Mouse (Mus musculus) MEL (cell line): ENCODE results near the gene Ror2. TPM values are rescaled to one million over a fixed set of nuclear protein-coding genes. Genes with fewer than 3 reads are reported as not detected.

Experiments used
- DNase-seq: peaks from one replicate; pipeline ENCODE4 v3.0.0; 2011; ENCODE audit warnings: low read depth, low spot score
- H3K27ac ChIP-seq: 2 replicates; pipeline ENCODE4 v1.5.1; 2012; ENCODE audit warnings: low read depth, mild to moderate bottlenecking, control low read depth, low read length, moderate library complexity; ENCODE audit not compliant: control insufficient read depth
- H3K27me3 ChIP-seq, 2 experiments: fragments of 150-350 bp in 1 of 2; sonication (generic) in 1 of 2; 2 replicates each; pipeline ENCODE4 v1.6.1; 2012; ENCODE audit warnings: low read length in 2 of 2, mild to moderate bottlenecking in 2 of 2, improper control_type of control experiment in 1 of 2, moderate library complexity in 1 of 2; ENCODE audit not compliant: insufficient read depth in 2 of 2, control insufficient read depth in 1 of 2
- H3K36me3 ChIP-seq, 2 experiments: 2 replicates each; pipeline ENCODE4 v1.6.1; 2012 to 2014; ENCODE audit warnings: low read length in 2 of 2, improper control_type of control experiment in 1 of 2, inconsistent platforms in 1 of 2, mild to moderate bottlenecking in 1 of 2; ENCODE audit not compliant: insufficient read depth in 2 of 2, control insufficient read depth in 1 of 2
- H3K4me1 ChIP-seq, 2 experiments: fragments of 150-350 bp in 1 of 2; sonication (generic) in 1 of 2; 2 replicates each; pipeline ENCODE4 v1.6.1; 2012; ENCODE audit warnings: low read length in 2 of 2, improper control_type of control experiment in 1 of 2, mild to moderate bottlenecking in 1 of 2; ENCODE audit not compliant: insufficient read depth in 2 of 2, control insufficient read depth in 1 of 2
- H3K4me3 ChIP-seq, 2 experiments: fragments of 150-350 bp in 1 of 2; sonication (generic) in 1 of 2; 2 replicates each; pipeline ENCODE4 v1.5.1; 2012; ENCODE audit warnings: low read depth in 2 of 2, low read length in 2 of 2, mild to moderate bottlenecking in 2 of 2, moderate library complexity in 2 of 2, control low read depth in 1 of 2, improper control_type of control experiment in 1 of 2; ENCODE audit not compliant: control insufficient read depth in 1 of 2, insufficient read depth in 1 of 2
- H3K79me2 ChIP-seq: 2 replicates; pipeline ENCODE4 v1.6.1; 2012; ENCODE audit warnings: mild to moderate bottlenecking, low read length, moderate library complexity; ENCODE audit not compliant: control insufficient read depth, poor library complexity, insufficient read depth
- H3K9ac ChIP-seq: 2 replicates; pipeline ENCODE4 v1.6.1; 2012; ENCODE audit warnings: low read depth, mild to moderate bottlenecking, control low read depth, low read length, moderate library complexity; ENCODE audit not compliant: control insufficient read depth, poor library complexity, severe bottlenecking
- H3K9me3 ChIP-seq: fragments of 150-350 bp; sonication (generic); replicated peaks from 2 replicates; pipeline ENCODE4 v1.6.1; 2012; ENCODE audit warnings: mild to moderate bottlenecking, low read length, improper control_type of control experiment, moderate library complexity; ENCODE audit not compliant: insufficient read depth
- BHLHE40 ChIP-seq: IDR thresholded peaks from 2 replicates; pipeline ENCODE4 v1.6.1; 2012; ENCODE audit warnings: low read depth, mild to moderate bottlenecking, inconsistent platforms, low read length, improper control_type of control experiment, borderline replicate concordance
- CHD1 ChIP-seq: IDR thresholded peaks from 2 replicates; pipeline ENCODE4 v1.6.1; 2012; ENCODE audit warnings: low read depth, mild to moderate bottlenecking, inconsistent platforms, low read length, improper control_type of control experiment
- CHD2 ChIP-seq: IDR thresholded peaks from 2 replicates; pipeline ENCODE4 v1.6.1; 2011; ENCODE audit warnings: low read length, improper control_type of control experiment
- CTCF ChIP-seq, 3 experiments: IDR thresholded peaks in 2 of 3; conservative IDR thresholded peaks in 1 of 3; 2 replicates each; pipeline ENCODE4 v1.5.1; 2011 to 2012; ENCODE audit warnings: low read length in 3 of 3, low read depth in 2 of 3, mild to moderate bottlenecking in 2 of 3, improper control_type of control experiment in 1 of 3, inconsistent platforms in 1 of 3, mixed read lengths in 1 of 3, moderate library complexity in 1 of 3; ENCODE audit not compliant: control insufficient read depth in 1 of 3, insufficient read depth in 1 of 3, poor library complexity in 1 of 3, severe bottlenecking in 1 of 3
- ETS1 ChIP-seq: IDR thresholded peaks from 2 replicates; pipeline ENCODE4 v1.6.1; 2012; ENCODE audit warnings: low read depth, mild to moderate bottlenecking, inconsistent platforms, low read length, improper control_type of control experiment, moderate library complexity
- GABPA ChIP-seq: IDR thresholded peaks from 2 replicates; pipeline ENCODE4 v1.6.1; 2012; ENCODE audit warnings: low read depth, mild to moderate bottlenecking, inconsistent platforms, low read length, improper control_type of control experiment, moderate library complexity
- HCFC1 ChIP-seq: IDR thresholded peaks from 2 replicates; pipeline ENCODE4 v1.6.1; 2012; ENCODE audit warnings: low read depth, mild to moderate bottlenecking, inconsistent platforms, low read length, improper control_type of control experiment, moderate library complexity
- MAX ChIP-seq: IDR thresholded peaks from 2 replicates; pipeline ENCODE4 v1.6.1; 2011; ENCODE audit warnings: low read length, improper control_type of control experiment
- MAZ ChIP-seq: IDR thresholded peaks from 2 replicates; pipeline ENCODE4 v1.6.1; 2012; ENCODE audit warnings: low read depth, mild to moderate bottlenecking, inconsistent platforms, low read length, improper control_type of control experiment
- MXI1 ChIP-seq: IDR thresholded peaks from 2 replicates; pipeline ENCODE4 v1.6.1; 2011; ENCODE audit warnings: mild to moderate bottlenecking, low read depth, low read length, improper control_type of control experiment
- MYC ChIP-seq: IDR thresholded peaks from 2 replicates; pipeline ENCODE4 v1.6.1; 2011; ENCODE audit warnings: low read depth, mild to moderate bottlenecking, low read length, improper control_type of control experiment, moderate library complexity
- NELFE ChIP-seq: IDR thresholded peaks from 2 replicates; pipeline ENCODE4 v1.6.1; 2011; ENCODE audit warnings: low read depth, low read length, improper control_type of control experiment
- NRF1 ChIP-seq: IDR thresholded peaks from 2 replicates; pipeline ENCODE4 v1.6.1; 2014; ENCODE audit warnings: low read depth, mild to moderate bottlenecking, inconsistent platforms, low read length, improper control_type of control experiment, moderate library complexity; ENCODE audit not compliant: poor library complexity, insufficient read depth, severe bottlenecking
- POLR2A ChIP-seq, 2 experiments: IDR thresholded peaks; 2 replicates each; pipeline ENCODE4 v1.6.1; 2011 to 2012; ENCODE audit warnings: low read length in 2 of 2, mild to moderate bottlenecking in 2 of 2, control low read depth in 1 of 2, improper control_type of control experiment in 1 of 2, low read depth in 1 of 2, moderate library complexity in 1 of 2; ENCODE audit not compliant: control insufficient read depth in 1 of 2, insufficient read depth in 1 of 2, poor library complexity in 1 of 2
- POLR2AphosphoS2 ChIP-seq: IDR thresholded peaks from 2 replicates; pipeline ENCODE4 v1.6.1; 2011; ENCODE audit warnings: low read length, improper control_type of control experiment
- RCOR1 ChIP-seq: IDR thresholded peaks from 2 replicates; pipeline ENCODE4 v1.6.1; 2012; ENCODE audit warnings: low read depth, mild to moderate bottlenecking, inconsistent platforms, low read length, improper control_type of control experiment
- SMC3 ChIP-seq: IDR thresholded peaks from 2 replicates; pipeline ENCODE4 v1.6.1; 2011; ENCODE audit warnings: low read depth, low read length, improper control_type of control experiment
- TAL1 ChIP-seq: IDR thresholded peaks from 2 replicates; pipeline ENCODE4 v1.6.1; 2012; ENCODE audit warnings: mild to moderate bottlenecking, inconsistent platforms, low read length, moderate library complexity, mixed read lengths
- USF2 ChIP-seq, 2 experiments: IDR thresholded peaks; 2 replicates each; pipeline ENCODE4 v1.6.1; 2011 to 2012; ENCODE audit warnings: improper control_type of control experiment in 2 of 2, low read length in 2 of 2, borderline replicate concordance in 1 of 2, inconsistent platforms in 1 of 2, low read depth in 1 of 2, mild to moderate bottlenecking in 1 of 2; ENCODE audit not compliant: insufficient read depth in 1 of 2
- ZC3H11A ChIP-seq: IDR thresholded peaks from 2 replicates; pipeline ENCODE4 v1.6.1; 2012; ENCODE audit warnings: low read depth, mild to moderate bottlenecking, inconsistent platforms, low read length, improper control_type of control experiment
- ZKSCAN1 ChIP-seq: IDR thresholded peaks from 2 replicates; pipeline ENCODE4 v1.6.1; 2012; ENCODE audit warnings: low read depth, mild to moderate bottlenecking, inconsistent platforms, low read length, improper control_type of control experiment, moderate library complexity
- ZMIZ1 ChIP-seq: IDR thresholded peaks from 2 replicates; pipeline ENCODE4 v1.6.1; 2012; ENCODE audit warnings: low read depth, mild to moderate bottlenecking, inconsistent platforms, low read length, improper control_type of control experiment, moderate library complexity
- ZNF384 ChIP-seq: IDR thresholded peaks from 2 replicates; pipeline ENCODE4 v1.6.1; 2012; ENCODE audit warnings: low read depth, mild to moderate bottlenecking, inconsistent platforms, low read length, improper control_type of control experiment
- polyA plus RNA-seq, 2 experiments: library from polyadenylated mRNA; stranded (reverse) in 1 of 2; unstranded in 1 of 2; fragments of >175 nt in 1 of 2; fragments of >200 nt in 1 of 2; gene quantifications; 2 replicates each; pipeline versions ENCODE4 v1.2.1 to v1.2.4; 2012; ENCODE audit warnings: low replicate concordance in 2 of 2, low read depth in 1 of 2; ENCODE audit not compliant: insufficient read length in 2 of 2, insufficient read depth in 1 of 2, missing spikeins in 1 of 2
- total RNA-seq: library from RNA; depleted of rRNA; stranded (reverse); fragments of 300-350 nt; gene quantifications from 2 replicates; pipeline ENCODE4 v1.2.3, GENCODE M21; 2012

Ror2 gene
- total and polyA plus RNA-seq, 3 experiments = not detected

DNA sequence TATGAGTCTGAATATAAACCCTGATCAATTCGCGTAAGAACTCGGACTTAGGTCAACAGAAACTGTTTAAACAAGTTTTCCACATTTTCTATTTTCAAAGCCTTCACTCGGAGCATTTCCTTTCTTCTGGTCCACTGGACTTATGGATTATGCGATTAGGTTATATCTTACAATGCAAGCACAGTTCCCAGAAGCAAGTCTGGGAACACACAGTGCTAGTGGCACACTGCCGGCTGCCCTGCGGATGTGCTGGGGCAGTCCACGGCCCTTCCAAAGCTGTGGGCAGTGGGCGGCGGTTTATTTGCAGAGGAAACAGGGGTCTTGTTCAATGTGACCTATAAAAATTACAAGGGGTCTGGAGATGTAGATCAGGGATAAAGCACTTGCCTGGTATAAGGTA is 97.0 kb downstream of the Ror2 start:
- no peak overlapping the region for H3K4me3 ChIP-seq
- no peak for DNase-seq
- no peaks in the 10 kb centered on the region for H3K27me3 ChIP-seq
- H3K4me1 ChIP-seq = no peaks in the 10 kb centered on the region
- H3K27ac ChIP-seq = no peak overlapping the region
- H3K79me2 ChIP-seq = no peaks in the 10 kb centered on the region
- TF ChIP-seq MAX = no peak
- TF ChIP-seq ETS1 = no peak
- TF ChIP-seq GABPA = no peak
- TF ChIP-seq POLR2A (IDR thresholded peaks at IDR 0.05; ENCODE audit: control insufficient read depth in 1 of 2, insufficient read depth in 1 of 2, low read depth in 1 of 2, low read length in 2 of 2, poor library complexity in 1 of 2) = no peak
- no peak for TF ChIP-seq BHLHE40
- no peak for TF ChIP-seq ZC3H11A
- TF ChIP-seq RCOR1 = no peak
- no peak for TF ChIP-seq MYC
- TF ChIP-seq CHD1 = no peak
- TF ChIP-seq USF2 (IDR thresholded peaks at IDR 0.05; ENCODE audit: borderline replicate concordance in 1 of 2, insufficient read depth in 1 of 2, low read depth in 1 of 2, low read length in 2 of 2) = no peak
- TF ChIP-seq CTCF (IDR thresholded peaks at IDR 0.05 in 2 of 3, conservative IDR thresholded peaks at IDR 0.05 in 1 of 3; ENCODE audit: control insufficient read depth in 1 of 3, insufficient read depth in 1 of 3, low read depth in 2 of 3, low read length in 3 of 3, poor library complexity in 1 of 3, severe bottlenecking in 1 of 3) = no peak
- TF ChIP-seq MXI1 = no peak
- no peak overlapping the region for H3K9ac ChIP-seq
- no peaks in the 10 kb centered on the region for H3K9me3 ChIP-seq
- H3K36me3 ChIP-seq = no peaks in the 10 kb centered on the region

- Histone ChIP-seq H3K4me3 (no peak overlapping the region), H3K36me3 (no peaks in the 10 kb centered on the region), H3K4me1 (no peaks in the 10 kb centered on the region), H3K79me2 (no peaks in the 10 kb centered on the region), H3K9ac (no peak overlapping the region), H3K27me3 (no peaks in the 10 kb centered on the region), H3K27ac (no peak overlapping the region), H3K9me3 (no peaks in the 10 kb centered on the region)
- no peak for DNase-seq
- no peak for TF ChIP-seq CHD2
- no peak for TF ChIP-seq ZC3H11A
- TF ChIP-seq USF2 (IDR thresholded peaks at IDR 0.05; ENCODE audit: borderline replicate concordance in 1 of 2, insufficient read depth in 1 of 2, low read depth in 1 of 2, low read length in 2 of 2) = no peak
- no peak for TF ChIP-seq ZMIZ1
- TF ChIP-seq POLR2AphosphoS2 = no peak
- no peak for TF ChIP-seq MXI1
These were observed 101.1 kb downstream of the Ror2 start for GRCm38 (mm10) chr13:53184858-53185257.

DNA sequence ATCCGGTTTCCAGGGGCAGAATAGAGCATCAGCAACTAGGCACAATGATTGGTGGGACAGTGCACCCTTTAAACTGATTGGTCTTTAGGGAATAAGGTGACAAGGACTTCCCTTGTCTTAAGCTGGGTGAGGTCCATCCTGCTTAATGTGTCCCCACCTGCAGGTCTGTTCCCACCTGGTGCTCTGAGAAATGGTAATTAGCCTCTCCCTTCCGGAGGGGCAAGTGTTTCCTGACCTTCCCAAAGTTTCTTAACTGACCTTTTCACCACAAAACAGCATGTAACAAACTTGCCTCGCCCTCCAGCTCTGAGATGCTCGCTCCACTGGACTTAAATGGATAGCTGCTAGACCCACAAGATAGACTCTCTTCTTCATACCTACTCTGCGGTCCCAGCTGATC is 101.8 kb downstream of the Ror2 start:
- Histone ChIP-seq H3K36me3 (no peaks in the 10 kb centered on the region), H3K27me3 (no peaks in the 10 kb centered on the region), H3K9me3 (no peaks in the 10 kb centered on the region), H3K27ac (no peak overlapping the region), H3K4me1 (no peaks in the 10 kb centered on the region), H3K9ac (no peak overlapping the region), H3K4me3 (no peak overlapping the region), H3K79me2 (no peaks in the 10 kb centered on the region)
- DNase-seq = no peak
- TF ChIP-seq SMC3 (no peak), NELFE (no peak), ZNF384 (no peak), ETS1 (no peak), HCFC1 (no peak), ZKSCAN1 (no peak), TAL1 (no peak), NRF1 (no peak), MAZ (no peak)
